Comparison of ENCODE assay signal across 9 mouse cellular contexts in genomic region chr13:60033116-60033515, GRCm38 (mm10).
"Had no signal": no experiment of that assay in that cellular context is flagged by ENCODE, and none has a peak within 500 bp of the region (broad histone marks: within the 10 kb centered on the region; RNA-seq: fewer than 3 reads in every experiment).

No protein-coding gene starts in this region.

- H3K4me1 ChIP-seq: kidney, embryonic 15.5 days; midbrain, embryonic 13.5 days had no signal

- H3K36me3 ChIP-seq: kidney, embryonic 15.5 days; limb, embryonic 15.5 days; midbrain, embryonic 13.5 days had no signal

- ATAC-seq: midbrain, embryonic 13.5 days had no signal

- H3K27me3 ChIP-seq: kidney, embryonic 15.5 days; limb, embryonic 15.5 days; midbrain, embryonic 13.5 days had no signal

- DNase-seq: kidney, postnatal 14 days; lung, adult 18-20 months; right cerebral cortex, postnatal 25 days; thymus, postnatal 36 days had no signal

- H3K9ac ChIP-seq: kidney, embryonic 15.5 days; limb, embryonic 15.5 days; liver, embryonic 14.5 days; midbrain, embryonic 13.5 days had no signal

- H3K9me3 ChIP-seq: limb, embryonic 15.5 days; midbrain, embryonic 13.5 days had no signal

- H3K4me3 ChIP-seq: kidney, embryonic 15.5 days; left cerebral cortex, adult 2 months; limb, embryonic 15.5 days; midbrain, embryonic 13.5 days had no signal

- H3K4me2 ChIP-seq: kidney, embryonic 15.5 days; limb, embryonic 15.5 days; midbrain, embryonic 13.5 days had no signal

- H3K27ac ChIP-seq: kidney, embryonic 15.5 days; left cerebral cortex, adult 2 months; limb, embryonic 15.5 days; liver, embryonic 14.5 days; midbrain, embryonic 13.5 days had no signal
